Mouse (Mus musculus) embryo, embryonic 9.5 days (tissue): ENCODE results near the gene Snd1.

Experiments used
- DNase-seq: peaks from one replicate; pipeline ENCODE4 v3.0.0-alpha.2; 2017; ENCODE audit errors: extremely low spot score

The Snd1 gene

GRCm38 (mm10) chr6:28753217-28753616, 278.3 kb downstream of the Snd1 start:
- DNase-seq, result no peak

GRCm38 (mm10) chr6:28753681-28754080, 278.7 kb downstream of the Snd1 start:
- DNase-seq, result no peak

- no peak for DNase-seq
These were observed 279.4 kb downstream of the Snd1 start for GRCm38 (mm10) chr6:28754127-28754898.

GRCm38 (mm10) chr6:28756306-28757018, 281.5 kb downstream of the Snd1 start:
- DNase-seq, result no peak

GRCm38 (mm10) chr6:28758293-28758692, 283.4 kb downstream of the Snd1 start:
- DNase-seq, result no peak

- no peak for DNase-seq
These were observed 286.8 kb downstream of the Snd1 start for GRCm38 (mm10) chr6:28761728-28762127.

- DNase-seq, result peak; percentile 10
These were observed 287.3 kb downstream of the Snd1 start for GRCm38 (mm10) chr6:28762132-28762775.

- DNase-seq, result no peak
These were observed 291.7 kb downstream of the Snd1 start for GRCm38 (mm10) chr6:28766622-28767021.

- DNase-seq, result no peak
These were observed 293.0 kb downstream of the Snd1 start for GRCm38 (mm10) chr6:28767891-28768481.

- no peak for DNase-seq
These were observed 296.4 kb downstream of the Snd1 start for GRCm38 (mm10) chr6:28771331-28771730.

- DNase-seq, result no peak
These were observed 306.8 kb downstream of the Snd1 start for GRCm38 (mm10) chr6:28781696-28782095.

- DNase-seq, result no peak
These were observed 308.2 kb downstream of the Snd1 start for GRCm38 (mm10) chr6:28783082-28783647.

- DNase-seq, result no peak
These were observed 309.0 kb downstream of the Snd1 start for GRCm38 (mm10) chr6:28783953-28784352.

- no peak for DNase-seq
These were observed 310.8 kb downstream of the Snd1 start for GRCm38 (mm10) chr6:28785770-28786169.

- no peak for DNase-seq
These were observed 312.2 kb downstream of the Snd1 start for GRCm38 (mm10) chr6:28787133-28787532.

GRCm38 (mm10) chr6:28789685-28790084, 314.7 kb downstream of the Snd1 start:
- no peak for DNase-seq

GRCm38 (mm10) chr6:28791183-28791582, 316.2 kb downstream of the Snd1 start:
- DNase-seq, result no peak

- no peak for DNase-seq
These were observed 316.9 kb downstream of the Snd1 start for GRCm38 (mm10) chr6:28791809-28792208.

- no peak for DNase-seq
These were observed 320.4 kb downstream of the Snd1 start for GRCm38 (mm10) chr6:28795380-28795779.

- DNase-seq, result no peak
These were observed 321.0 kb downstream of the Snd1 start for GRCm38 (mm10) chr6:28795792-28796515.

GRCm38 (mm10) chr6:28799818-28800217, 324.9 kb downstream of the Snd1 start:
- DNase-seq, result no peak
